Mouse (Mus musculus): Measurements from ENCODE around the gene Plk5. TPM values are rescaled to one million over a fixed set of nuclear protein-coding genes. Genes with fewer than 3 reads are reported as not detected.

Plk5 gene
- total and polyA plus RNA-seq, 3 experiments = not detected

GRCm38 (mm10) chr10:80377716-80378115, 21.5 kb downstream of the Plk5 start:
- peaks cover 17 to 28% of the 10 kb centered on the region in 2 experiments for H3K36me3 ChIP-seq (replicated peaks in 1 of 2; ENCODE audit: control insufficient read depth in 1 of 2, insufficient read depth in 1 of 2, low read length in 1 of 2)
- no peak overlapping the region for H3K4me3 ChIP-seq (replicated peaks in 1 of 3; ENCODE audit: low read depth in 2 of 3, low read length in 2 of 3, poor library complexity in 1 of 3)
- in situ Hi-C loops (cut with MboI; ENCODE audit: low pct_ligation_motif_present, low pct_unique_long_range_greater_than_20kb, low sequenced_read_pairs) (no loop called here), dilution Hi-C loops (cut with MboI; ENCODE audit: extremely low pct_ligation_motif_present, extremely low pct_unique_long_range_greater_than_20kb, low sequenced_read_pairs) (no loop called here)
- DNase-seq (ENCODE audit: extremely low read depth) = no peak
- TF ChIP-seq MXI1 (IDR thresholded peaks at IDR 0.05; ENCODE audit: low read depth, low read length) (no peak), CTCF (conservative IDR thresholded peaks at IDR 0.05 in 1 of 2, IDR thresholded peaks at IDR 0.05 in 1 of 2; ENCODE audit: low read depth in 2 of 2, low read length in 2 of 2) (peak; percentile 47 to 50; a peak in 3 of 4 replicates)
- no peak overlapping the region for H3K9ac ChIP-seq (ENCODE audit: insufficient read depth, low read depth)
- no peak overlapping the region for H3K4me2 ChIP-seq (ENCODE audit: insufficient read depth, low read depth, poor library complexity, severe bottlenecking)
- H3K4me1 ChIP-seq (ENCODE audit: control insufficient read depth in 1 of 2, insufficient read depth in 2 of 2) = peaks cover 0 to 2% of the 10 kb centered on the region in 2 experiments; a peak in 2 of 4 replicates
- no peak overlapping the region for H3K27ac ChIP-seq (ENCODE audit: insufficient read depth, low read depth)
- H3K9me3 ChIP-seq (replicated peaks; ENCODE audit: low read length) = peaks cover 9% of the 10 kb centered on the region
- H3K27me3 ChIP-seq (replicated peaks) = no peaks in the 10 kb centered on the region
- no peaks in the 10 kb centered on the region for H3K79me2 ChIP-seq (replicated peaks; ENCODE audit: control insufficient read depth, extremely low read depth, insufficient read depth, poor library complexity, severe bottlenecking)

DNA sequence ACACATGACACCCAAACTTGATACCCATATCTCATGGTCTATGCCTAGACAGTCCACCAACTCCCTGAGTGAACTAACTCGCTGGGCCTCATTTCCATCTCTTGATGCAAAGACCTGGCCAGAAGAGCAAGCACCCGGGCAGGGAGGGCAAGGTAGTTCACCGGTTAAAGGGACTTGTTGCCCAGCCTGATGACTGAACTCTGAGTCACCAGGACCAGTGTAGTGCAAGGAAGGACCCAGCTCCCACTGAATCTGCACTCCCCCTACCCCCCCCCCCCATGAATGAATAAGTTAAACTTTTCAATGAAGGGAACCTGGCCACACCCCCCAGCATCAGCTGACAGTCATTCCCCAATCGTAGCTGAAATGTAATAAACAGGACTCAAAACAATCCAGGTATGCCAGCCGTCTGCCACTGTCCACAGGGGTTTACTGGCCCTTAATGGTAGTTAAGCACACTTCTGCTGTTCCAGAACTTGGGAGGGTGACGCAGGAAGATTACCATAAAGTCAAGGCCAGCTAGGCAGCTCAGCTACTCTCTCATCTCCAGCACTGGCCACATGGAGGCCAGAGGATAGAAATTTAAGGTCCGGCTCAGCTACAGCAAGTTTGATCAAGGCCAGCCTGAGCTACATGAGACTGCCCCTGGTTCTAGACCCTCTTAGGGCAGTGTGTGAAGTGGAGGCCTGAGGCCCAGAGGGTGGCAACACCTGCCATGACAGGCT, 26.5 kb downstream of the Plk5 start:
- no peak for DNase-seq (ENCODE audit: extremely low read depth)
- Histone ChIP-seq H3K36me3 (replicated peaks in 1 of 2; ENCODE audit: control insufficient read depth in 1 of 2, insufficient read depth in 1 of 2, low read length in 1 of 2) (peaks cover 17 to 49% of the 10 kb centered on the region in 2 experiments), H3K27ac (ENCODE audit: insufficient read depth, low read depth) (no peak overlapping the region), H3K4me1 (ENCODE audit: control insufficient read depth in 1 of 2, insufficient read depth in 2 of 2) (peaks cover 26 to 37% of the 10 kb centered on the region in 2 experiments), H3K27me3 (replicated peaks) (no peaks in the 10 kb centered on the region), H3K79me2 (replicated peaks; ENCODE audit: control insufficient read depth, extremely low read depth, insufficient read depth, poor library complexity, severe bottlenecking) (no peaks in the 10 kb centered on the region), H3K4me2 (ENCODE audit: insufficient read depth, low read depth, poor library complexity, severe bottlenecking) (no peak overlapping the region), H3K9me3 (replicated peaks; ENCODE audit: low read length) (no peaks in the 10 kb centered on the region), H3K9ac (ENCODE audit: insufficient read depth, low read depth) (no peak overlapping the region), H3K4me3 (replicated peaks in 1 of 3; ENCODE audit: low read depth in 2 of 3, low read length in 2 of 3, poor library complexity in 1 of 3) (no peak overlapping the region)
- TF ChIP-seq POLR2A (IDR thresholded peaks at IDR 0.05; ENCODE audit: low read depth, low read length) = no peak
- TF ChIP-seq RAD21 (IDR thresholded peaks at IDR 0.05; ENCODE audit: low read depth, low read length) = no peak
- no peak for TF ChIP-seq POLR2AphosphoS2 (IDR thresholded peaks at IDR 0.05; ENCODE audit: low read depth, low read length)
- TF ChIP-seq MYC (IDR thresholded peaks at IDR 0.05; ENCODE audit: low read depth, low read length) = no peak
- TF ChIP-seq CTCF (conservative IDR thresholded peaks at IDR 0.05 in 1 of 2, IDR thresholded peaks at IDR 0.05 in 1 of 2; ENCODE audit: low read depth in 2 of 2, low read length in 2 of 2) = no peak
- TF ChIP-seq MAFK (IDR thresholded peaks at IDR 0.05; ENCODE audit: insufficient replicate concordance, low read length) = no peak
- no peak for TF ChIP-seq USF2 (conservative IDR thresholded peaks at IDR 0.05; ENCODE audit: low read depth, low read length)
- dilution Hi-C loops (cut with MboI; ENCODE audit: extremely low pct_ligation_motif_present, extremely low pct_unique_long_range_greater_than_20kb, low sequenced_read_pairs) (no loop called here), in situ Hi-C loops (cut with MboI; ENCODE audit: low pct_ligation_motif_present, low pct_unique_long_range_greater_than_20kb, low sequenced_read_pairs) (no loop called here)

GRCm38 (mm10) chr10:80383431-80383830, 27.2 kb downstream of the Plk5 start:
- Histone ChIP-seq H3K27ac (ENCODE audit: insufficient read depth, low read depth) (no peak overlapping the region), H3K4me1 (ENCODE audit: control insufficient read depth in 1 of 2, insufficient read depth in 2 of 2) (peaks cover 30 to 44% of the 10 kb centered on the region in 2 experiments), H3K36me3 (replicated peaks in 1 of 2; ENCODE audit: control insufficient read depth in 1 of 2, insufficient read depth in 1 of 2, low read length in 1 of 2) (peaks cover 17 to 49% of the 10 kb centered on the region in 2 experiments), H3K79me2 (replicated peaks; ENCODE audit: control insufficient read depth, extremely low read depth, insufficient read depth, poor library complexity, severe bottlenecking) (no peaks in the 10 kb centered on the region), H3K4me3 (replicated peaks in 1 of 3; ENCODE audit: low read depth in 2 of 3, low read length in 2 of 3, poor library complexity in 1 of 3) (no peak overlapping the region), H3K9ac (ENCODE audit: insufficient read depth, low read depth) (no peak overlapping the region), H3K4me2 (ENCODE audit: insufficient read depth, low read depth, poor library complexity, severe bottlenecking) (no peak overlapping the region), H3K9me3 (replicated peaks; ENCODE audit: low read length) (no peaks in the 10 kb centered on the region), H3K27me3 (replicated peaks) (no peaks in the 10 kb centered on the region)
- in situ Hi-C loops (cut with MboI; ENCODE audit: low pct_ligation_motif_present, low pct_unique_long_range_greater_than_20kb, low sequenced_read_pairs) = no loop called here
- no peak for DNase-seq (ENCODE audit: extremely low read depth)
- dilution Hi-C loops (cut with MboI; ENCODE audit: extremely low pct_ligation_motif_present, extremely low pct_unique_long_range_greater_than_20kb, low sequenced_read_pairs) = no loop called here
- TF ChIP-seq MAFK (IDR thresholded peaks at IDR 0.05; ENCODE audit: insufficient replicate concordance, low read length) (0 out of 2 replicates have a peak, but pooled peaks have one; percentile 27), CTCF (conservative IDR thresholded peaks at IDR 0.05 in 1 of 2, IDR thresholded peaks at IDR 0.05 in 1 of 2; ENCODE audit: low read depth in 2 of 2, low read length in 2 of 2) (peak in 1 of 2 experiments; percentile 30; a peak in 2 of 4 replicates), ELF1 (IDR thresholded peaks at IDR 0.05; ENCODE audit: low read depth, low read length) (no peak), BHLHE40 (IDR thresholded peaks at IDR 0.05; ENCODE audit: low read depth, low read length) (no peak)

Measured in CH12.LX (cell line).